Mouse (Mus musculus) CD4-positive, CD25-positive, alpha-beta regulatory T cell, adult 4 months (primary cell): Measurements from ENCODE around the gene Usp39. TPM values are rescaled to one million over a fixed set of nuclear protein-coding genes. Genes with fewer than 3 reads are reported as not detected.

Experiments used
- ATAC-seq: one replicate; pipeline ENCODE4 v1.8.0; 2017
- polyA plus RNA-seq, 2 experiments: library from polyadenylated mRNA; unstranded; fragments of 100-300 nt; shearing (Covaris generic); gene quantifications; one replicate each; pipeline ENCODE4 v1.2.1; 2017

Usp39 gene
- polyA plus RNA-seq, 2 experiments from 2014 or later, result 19.2 to 19.7 TPM

- no peak for ATAC-seq
Measured at GRCm38 (mm10) chr6:72289484-72289883, 55.5 kb downstream of the Usp39 start.

DNA sequence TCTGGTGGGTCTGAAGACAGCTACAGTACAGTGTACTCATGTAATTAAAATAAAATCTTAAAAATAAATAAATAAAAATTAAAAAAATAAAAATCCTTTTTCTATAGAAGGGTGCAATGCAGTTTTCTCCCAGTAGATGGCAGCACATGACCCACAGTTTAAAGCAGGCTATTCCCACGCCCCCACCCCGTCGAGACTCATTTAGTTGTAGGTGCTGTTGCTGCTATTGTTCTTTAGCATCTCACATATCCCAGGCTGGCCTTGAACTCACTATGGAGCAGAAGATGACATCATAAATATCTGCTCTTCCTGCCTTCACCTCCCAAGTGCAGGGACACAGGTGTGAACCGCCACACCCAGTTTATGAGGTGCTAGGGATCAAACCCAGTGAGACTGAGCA lies 61.1 kb downstream of the Usp39 start:
- ATAC-seq, result no peak

- no peak for ATAC-seq
Measured at GRCm38 (mm10) chr6:72280410-72280998, 64.5 kb downstream of the Usp39 start.

DNA sequence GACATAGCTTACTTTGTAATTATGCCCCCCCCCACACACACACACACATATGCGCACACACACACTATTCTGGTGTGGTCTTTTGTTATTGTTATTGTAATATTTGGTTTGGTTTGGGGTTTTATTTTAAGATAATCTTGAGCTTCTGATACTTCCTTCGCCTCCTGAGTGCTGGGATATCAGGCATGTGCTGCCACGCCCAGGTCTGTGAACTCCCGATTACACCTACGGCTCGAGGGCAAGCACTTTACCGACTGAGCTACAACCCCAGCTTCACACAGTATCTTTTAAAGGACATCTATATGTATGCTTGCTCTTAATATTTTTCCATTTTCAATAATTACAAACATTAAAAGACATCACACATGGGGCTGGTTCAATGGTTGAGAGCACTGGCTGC lies 65.5 kb downstream of the Usp39 start:
- ATAC-seq, result no peak

GRCm38 (mm10) chr6:72278835-72279234 lies 66.1 kb downstream of the Usp39 start:
- no peak for ATAC-seq

DNA sequence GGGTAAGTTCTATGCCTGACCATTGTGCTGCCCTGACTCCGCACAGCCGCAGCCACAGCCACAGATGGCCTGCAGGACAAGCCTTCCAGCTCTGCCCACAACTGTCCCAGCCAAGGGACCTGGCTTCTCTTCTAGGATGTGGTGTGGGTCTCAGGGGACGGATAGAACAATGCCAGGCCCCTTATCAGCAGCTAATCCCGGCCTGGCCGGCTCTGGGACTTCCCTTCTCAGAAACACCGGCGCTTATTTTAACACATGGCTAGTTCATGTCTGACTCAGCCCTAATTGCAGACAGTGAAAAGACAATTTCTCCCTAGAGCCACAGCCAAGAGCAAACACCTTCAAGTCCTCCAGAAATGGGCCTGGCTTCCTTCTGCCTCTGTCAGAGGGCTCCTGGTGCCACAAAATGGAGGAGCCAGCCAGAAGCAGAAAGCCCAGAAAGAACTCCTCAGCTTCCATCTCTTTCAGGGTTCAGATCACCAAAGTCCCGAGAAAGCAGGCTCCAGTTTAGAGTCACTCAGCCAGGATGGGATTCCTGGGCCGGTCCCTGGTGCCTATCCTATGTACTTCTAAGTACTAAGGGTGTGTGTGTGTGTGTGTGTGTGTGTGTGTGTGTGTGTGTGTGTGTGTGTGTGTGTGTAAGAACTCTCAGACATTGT lies 67.3 kb downstream of the Usp39 start:
- ATAC-seq, result no peak

DNA sequence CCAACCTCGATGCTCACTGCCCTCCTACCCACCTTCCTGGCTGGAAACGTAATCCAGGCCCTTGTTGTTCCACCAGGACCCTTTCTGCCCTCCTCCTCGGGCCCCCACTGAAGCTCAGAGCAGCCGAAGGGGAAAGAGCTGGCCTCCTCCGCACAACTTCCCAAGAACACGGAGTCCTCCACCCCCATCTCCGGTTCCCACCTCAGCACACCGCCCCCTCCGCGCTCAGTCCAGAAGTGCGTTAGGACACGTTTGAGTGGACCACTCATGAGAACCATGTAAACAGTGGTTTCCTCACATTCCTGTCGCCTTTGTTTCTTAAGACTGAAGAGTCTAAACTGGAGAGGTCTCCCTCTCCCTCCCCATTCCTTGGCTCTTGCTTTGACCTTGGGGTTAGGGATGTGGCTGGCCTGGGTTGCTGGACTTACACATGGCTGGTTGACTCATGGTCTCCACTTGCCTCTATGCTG lies 68.0 kb downstream of the Usp39 start:
- ATAC-seq, result no peak

DNA sequence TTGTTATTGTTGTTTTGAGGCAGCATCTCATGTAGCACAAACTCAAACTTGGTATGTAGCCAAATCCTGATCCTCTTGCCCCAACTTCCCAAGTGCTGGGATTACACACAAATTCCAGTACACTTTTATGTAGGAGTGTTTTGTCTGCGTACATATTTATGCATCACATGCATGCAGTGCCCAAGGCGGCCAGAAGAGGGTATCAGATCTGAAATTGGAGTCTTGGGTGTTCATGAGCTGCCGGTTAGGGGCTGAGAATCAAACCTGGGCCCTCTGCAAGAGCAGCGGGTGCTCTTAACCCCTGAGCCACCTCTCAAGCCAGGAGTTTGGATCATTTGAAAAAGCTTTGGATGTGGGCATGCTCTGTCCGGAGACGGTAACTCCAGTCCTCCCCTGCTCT lies 68.8 kb downstream of the Usp39 start:
- ATAC-seq, result no peak

- ATAC-seq, result no peak
Measured at GRCm38 (mm10) chr6:72275527-72275926, 69.5 kb downstream of the Usp39 start.

DNA sequence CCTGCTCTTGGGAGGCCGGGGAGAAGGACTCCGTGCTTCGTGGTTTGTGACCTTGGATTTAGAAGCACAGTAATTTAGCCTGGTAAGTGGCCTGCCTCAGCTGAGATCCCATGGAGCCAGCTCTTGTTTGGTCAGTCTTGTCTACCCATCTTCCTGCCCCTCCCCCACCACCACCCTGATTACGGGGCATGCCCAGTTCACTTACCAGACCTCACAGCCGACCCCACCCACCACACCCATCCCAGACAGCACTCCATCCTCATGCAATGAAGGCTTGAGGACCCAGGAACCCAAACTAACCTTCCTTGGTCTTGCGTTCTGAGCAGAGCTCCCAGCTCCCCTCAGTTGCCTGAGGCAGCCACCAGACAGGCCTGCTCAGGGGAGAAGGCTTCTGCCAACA lies 71.8 kb downstream of the Usp39 start:
- ATAC-seq, result no peak

DNA sequence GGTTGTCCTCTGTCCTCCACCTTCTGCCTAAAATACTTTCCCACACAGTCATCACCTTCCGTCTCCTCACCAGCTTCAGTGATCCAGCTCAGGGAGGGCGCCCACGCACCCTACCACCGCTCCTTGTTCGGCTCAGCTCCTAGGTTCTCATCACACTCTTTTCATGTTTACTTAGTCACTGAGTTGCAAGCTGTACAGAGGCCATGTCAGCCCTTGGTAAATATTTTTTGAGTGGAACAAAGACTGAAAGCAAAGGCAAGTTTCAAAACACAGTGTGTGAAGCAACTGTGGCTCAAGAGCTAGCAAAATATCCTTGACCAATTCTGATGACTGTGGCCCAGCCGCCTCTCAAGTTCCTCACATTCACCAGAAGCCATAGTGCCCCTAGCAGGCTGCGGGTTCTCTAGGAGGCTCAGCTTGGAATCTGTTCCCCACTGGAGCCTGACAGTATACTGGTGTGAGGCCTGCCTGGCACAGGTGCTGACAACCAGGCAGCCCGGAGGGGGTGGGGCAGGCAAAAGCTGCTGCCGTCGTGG lies 72.8 kb downstream of the Usp39 start:
- ATAC-seq, result no peak

GRCm38 (mm10) chr6:72270952-72271519 lies 73.9 kb downstream of the Usp39 start:
- no peak for ATAC-seq

DNA sequence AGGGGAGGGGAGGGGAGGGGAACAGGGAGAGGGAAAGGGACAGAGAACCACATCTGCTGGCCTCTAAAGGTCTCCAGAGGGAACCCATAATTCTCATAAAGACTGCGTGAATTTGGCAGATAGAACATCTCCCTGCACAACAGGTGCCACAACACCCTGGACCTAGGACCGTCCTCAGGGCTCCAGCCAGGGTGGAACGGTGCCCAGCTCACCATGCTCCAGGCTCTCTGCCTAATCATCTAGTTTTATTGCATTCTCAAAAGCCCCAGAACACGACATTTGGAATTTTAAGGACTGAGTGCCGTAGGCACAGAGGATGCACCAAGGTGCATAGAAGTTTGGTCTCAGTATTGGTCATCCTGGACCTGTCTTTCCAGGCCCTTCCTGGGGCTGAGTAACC lies 74.7 kb downstream of the Usp39 start:
- no peak for ATAC-seq

Other genes starting within 250 kb of the Usp39 start
- 1 to 10 TPM in 1 of 2 experiments, under 1 TPM in 1; 0.66 to 1.1 TPM for gene St3gal5, start 247.6 kb downstream of the Usp39 start, polyA plus RNA-seq
- not detected for gene Atoh8, start 109.6 kb downstream of the Usp39 start, polyA plus RNA-seq
- not detected for gene Sftpb, start 40.6 kb downstream of the Usp39 start, polyA plus RNA-seq
- 10 to 100 TPM; 17.7 to 18.4 TPM for gene 0610030E20Rik, start 2.1 kb upstream of the Usp39 start, polyA plus RNA-seq
- gene Tmem150a, start 10.3 kb upstream of the Usp39 start, polyA plus RNA-seq, result 1 to 10 TPM in 1 of 2 experiments, under 1 TPM in 1; 0.57 to 1.6 TPM
- gene Rnf181, start 21.8 kb upstream of the Usp39 start, polyA plus RNA-seq, result 100 to 1,000 TPM; 141 to 148 TPM
- 10 to 100 TPM; 66.7 to 70.3 TPM for gene Vamp5, start 35.3 kb upstream of the Usp39 start, polyA plus RNA-seq
- gene Vamp8, start 45.5 kb upstream of the Usp39 start, polyA plus RNA-seq, result 100 to 1,000 TPM; 326 to 346 TPM
- gene Ggcx, start 69.1 kb upstream of the Usp39 start, polyA plus RNA-seq, result 10 to 100 TPM in 1 of 2 experiments, 1 to 10 TPM in 1; 5.6 to 11.6 TPM
- gene Mat2a, start 94.4 kb upstream of the Usp39 start, polyA plus RNA-seq, result 100 to 1,000 TPM; 222 to 239 TPM
- gene Sh2d6, start 176.5 kb upstream of the Usp39 start, polyA plus RNA-seq, result not detected
- 100 to 1,000 TPM; 547 to 812 TPM for gene Capg, start 199.2 kb upstream of the Usp39 start, polyA plus RNA-seq